Mouse (Mus musculus): Measurements from ENCODE around the gene Gm20388. TPM values are rescaled to one million over a fixed set of nuclear protein-coding genes. Genes with fewer than 3 reads are reported as not detected.
"Not testable (repeated sequence)": the region's sequence is repeated elsewhere in the genome, so short reads cannot be mapped to it uniquely, and the experiment has no call there.

The Gm20388 gene
- polyA plus RNA-seq, 1 experiment from 2014 or later: 4.4 TPM

DNA sequence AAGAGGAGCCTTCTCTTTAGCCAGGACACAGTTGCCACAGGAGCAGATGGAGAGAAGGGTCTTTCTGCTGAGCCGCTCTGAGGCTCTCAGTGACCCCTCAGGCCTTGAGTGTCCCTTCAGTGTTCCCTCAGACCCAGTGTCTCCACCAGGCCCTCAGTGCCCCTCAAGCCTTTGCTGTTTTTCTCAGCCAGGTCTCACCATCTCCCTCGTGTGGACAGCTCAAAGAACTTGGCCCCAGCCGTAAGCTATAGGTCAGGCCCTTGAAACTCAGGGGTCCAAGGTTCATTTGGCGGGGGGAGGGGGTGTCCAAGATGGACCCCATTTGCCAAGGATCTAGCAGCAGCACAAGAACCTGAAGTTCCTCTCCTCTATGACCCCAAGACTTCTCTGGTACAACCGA lies 2714.0 kb downstream of the Gm20388 start:
- peaks cover 5% of the 10 kb centered on the region for H3K4me1 ChIP-seq (replicated peaks)
- H3K36me3 ChIP-seq: peaks cover 8% of the 10 kb centered on the region; the same call in 1 of the 2 replicates
- ATAC-seq: no peak
- no peak overlapping the region for H3K9ac ChIP-seq (replicated peaks)
- no peak overlapping the region for H3K4me3 ChIP-seq (replicated peaks)
- no peaks in the 10 kb centered on the region for H3K9me3 ChIP-seq
- H3K27me3 ChIP-seq: no peaks in the 10 kb centered on the region
- WGBS: 68% methylated on average over 5 of the region's 5 CpGs
- H3K27ac ChIP-seq: no peak overlapping the region
- H3K4me2 ChIP-seq (replicated peaks): no peak overlapping the region

DNA sequence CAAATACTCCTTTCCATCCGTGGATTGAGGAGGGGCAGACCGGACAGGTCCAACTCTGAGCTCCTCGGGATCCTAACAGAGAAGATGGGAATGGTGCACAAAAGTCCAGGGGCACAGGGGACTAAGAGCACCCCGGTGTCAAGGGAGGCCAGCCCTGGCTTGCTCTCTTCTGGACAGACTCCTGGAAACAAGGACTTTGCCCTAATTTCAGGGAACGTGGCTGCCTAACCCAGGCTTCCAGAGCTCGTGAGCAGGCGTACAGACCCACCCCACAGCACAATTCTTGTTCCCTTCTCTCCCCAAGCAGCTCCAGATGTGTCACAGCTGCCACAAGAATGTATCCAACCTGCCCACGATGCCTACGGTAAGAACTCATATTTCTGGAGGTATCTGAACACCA lies 2715.2 kb downstream of the Gm20388 start:
- Histone ChIP-seq H3K27ac (no peak overlapping the region), H3K9me3 (no peaks in the 10 kb centered on the region), H3K4me2 (replicated peaks) (no peak overlapping the region), H3K27me3 (peaks cover 7% of the 10 kb centered on the region), H3K36me3 (peaks cover 15% of the 10 kb centered on the region), H3K4me3 (replicated peaks) (no peak overlapping the region), H3K9ac (replicated peaks) (no peak overlapping the region), H3K4me1 (replicated peaks) (peaks cover 8% of the 10 kb centered on the region)
- WGBS: 83% methylated on average over 9 of the region's 9 CpGs
- no peak for ATAC-seq

DNA sequence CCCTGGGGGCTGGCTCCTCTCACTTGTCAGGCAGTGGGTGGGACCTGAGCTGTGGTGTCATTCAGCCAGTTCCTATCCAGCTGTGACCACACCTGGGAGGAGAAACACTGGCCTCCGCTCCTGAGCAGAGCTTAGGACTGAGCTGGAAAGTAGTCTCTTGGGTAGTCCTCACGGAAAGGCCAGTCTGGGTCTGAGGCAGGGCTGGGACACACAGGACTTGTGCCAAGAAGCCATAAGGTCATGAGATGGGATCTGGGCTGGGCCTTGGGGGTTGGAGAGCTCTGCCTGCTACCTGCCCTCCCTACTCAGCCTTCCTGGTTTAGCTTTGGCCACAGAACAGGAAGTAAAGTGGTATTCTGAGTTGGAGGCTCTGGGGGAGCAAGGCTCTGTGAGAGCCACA lies 2716.3 kb downstream of the Gm20388 start:
- Histone ChIP-seq H3K4me2 (replicated peaks) (no peak overlapping the region), H3K27ac (no peak overlapping the region), H3K9me3 (no peaks in the 10 kb centered on the region), H3K4me1 (replicated peaks) (peaks cover 8% of the 10 kb centered on the region), H3K9ac (replicated peaks) (no peak overlapping the region), H3K36me3 (peaks cover 18% of the 10 kb centered on the region), H3K4me3 (replicated peaks) (no peak overlapping the region), H3K27me3 (peaks cover 8% of the 10 kb centered on the region)
- 87% methylated on average over 2 of the region's 2 CpGs for WGBS
- no peak for ATAC-seq

DNA sequence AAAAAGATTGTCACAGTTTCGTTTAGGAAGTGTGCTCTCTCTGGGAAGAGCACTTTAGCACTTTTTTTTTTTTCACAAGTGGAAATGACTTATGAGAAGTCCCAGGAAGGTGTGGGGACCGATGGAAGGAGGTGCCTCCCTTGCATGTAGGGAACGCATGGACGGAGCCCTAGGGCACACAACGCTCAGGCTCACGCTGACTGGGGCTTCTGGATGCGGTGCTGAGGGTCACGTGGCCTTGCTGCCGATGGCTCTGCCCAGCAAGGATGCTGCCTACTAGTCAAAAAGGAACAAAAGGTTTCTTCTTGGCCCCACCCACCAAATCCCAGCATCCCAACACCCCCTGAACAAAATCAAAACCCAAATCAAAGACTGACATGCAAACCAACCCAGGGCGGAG lies 2718.7 kb downstream of the Gm20388 start:
- Histone ChIP-seq H3K27ac (no peak overlapping the region), H3K9me3 (no peaks in the 10 kb centered on the region), H3K27me3 (peaks cover 8% of the 10 kb centered on the region), H3K4me3 (replicated peaks) (no peak overlapping the region), H3K9ac (replicated peaks) (no peak overlapping the region), H3K36me3 (peaks cover 40% of the 10 kb centered on the region), H3K4me2 (replicated peaks) (no peak overlapping the region), H3K4me1 (replicated peaks) (peaks cover 8% of the 10 kb centered on the region)
- 16% methylated on average over 10 of the region's 10 CpGs for WGBS
- no peak for ATAC-seq

DNA sequence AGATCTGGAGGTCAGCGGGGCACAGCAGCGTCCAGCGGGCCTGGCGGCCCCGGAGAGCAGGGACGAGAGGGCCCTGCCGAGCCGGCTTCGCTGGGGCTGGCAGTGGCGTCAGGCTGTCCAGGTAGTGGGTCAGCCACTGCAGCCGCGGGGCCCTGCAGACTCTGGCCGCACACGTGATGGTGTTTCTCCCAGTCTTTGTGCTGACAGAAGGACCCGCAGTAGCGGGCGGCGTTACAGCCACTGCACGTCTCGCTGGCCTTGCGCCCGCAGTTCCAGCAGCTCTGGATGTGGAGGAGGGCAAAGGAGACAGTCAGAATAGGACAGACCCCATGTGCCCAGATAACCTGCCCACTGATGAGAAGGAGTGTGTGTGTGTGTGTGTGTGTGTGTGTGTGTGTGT lies 2720.1 kb downstream of the Gm20388 start:
- peaks cover 8% of the 10 kb centered on the region for H3K27me3 ChIP-seq
- peaks cover 8% of the 10 kb centered on the region for H3K4me1 ChIP-seq (replicated peaks)
- H3K27ac ChIP-seq: no peak overlapping the region
- 52% methylated on average over 22 of the region's 22 CpGs for WGBS
- no peak; the same call in 1 of the 2 replicates for ATAC-seq
- no peaks in the 10 kb centered on the region for H3K9me3 ChIP-seq
- peaks cover 53% of the 10 kb centered on the region for H3K36me3 ChIP-seq
- H3K4me3 ChIP-seq (replicated peaks): no peak overlapping the region
- H3K9ac ChIP-seq (replicated peaks): no peak overlapping the region
- no peak overlapping the region for H3K4me2 ChIP-seq (replicated peaks)

DNA sequence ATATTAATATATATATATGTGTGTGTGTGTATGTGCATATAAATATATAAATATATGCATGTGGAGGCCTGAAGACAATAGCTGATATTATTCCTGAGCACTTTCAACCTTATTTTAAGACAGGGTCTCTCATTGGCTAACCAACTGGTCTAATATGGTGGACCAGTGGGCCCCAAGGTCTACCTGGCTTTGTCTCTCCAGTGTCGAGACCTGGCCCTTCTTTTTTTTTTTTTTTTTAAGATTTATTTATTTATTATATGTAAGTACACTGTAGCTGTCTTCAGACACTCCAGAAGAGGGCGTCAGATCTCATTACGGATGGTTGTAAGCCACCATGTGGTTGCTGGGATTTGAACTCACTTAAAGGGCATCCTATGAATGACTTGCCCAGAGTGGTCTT lies 2721.5 kb downstream of the Gm20388 start:
- ATAC-seq; H3K9me3 ChIP-seq; H3K27me3 ChIP-seq; H3K4me1 ChIP-seq (replicated peaks); H3K9ac ChIP-seq (replicated peaks); H3K4me3 ChIP-seq (replicated peaks); H3K4me2 ChIP-seq (replicated peaks); H3K27ac ChIP-seq: not testable (repeated sequence)
- 69% methylated on average over 3 of the region's 3 CpGs for WGBS
- peaks cover 65% of the 10 kb centered on the region for H3K36me3 ChIP-seq

DNA sequence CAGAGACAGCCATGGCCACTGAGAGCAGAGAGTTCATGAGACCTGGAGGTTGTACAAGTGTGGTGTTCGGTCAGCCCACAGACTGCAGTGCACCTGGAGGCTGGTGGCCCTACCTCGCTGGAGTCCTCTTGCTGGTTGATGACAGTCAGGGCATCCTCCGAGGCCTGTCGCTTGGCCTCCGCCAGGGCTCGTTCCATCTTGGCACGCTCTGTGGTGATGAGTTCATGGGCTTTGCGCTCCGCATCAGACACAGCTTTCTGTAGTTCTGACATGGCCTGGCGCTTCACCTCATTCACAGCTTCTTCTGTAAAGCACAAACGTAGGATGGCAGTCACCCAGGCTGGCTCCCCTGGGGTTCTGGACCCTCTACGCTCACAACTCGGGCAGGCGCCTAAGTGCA lies 2722.6 kb downstream of the Gm20388 start:
- 92% methylated on average over 14 of the region's 14 CpGs for WGBS
- Histone ChIP-seq H3K4me2 (replicated peaks) (no peak overlapping the region), H3K9ac (replicated peaks) (no peak overlapping the region), H3K9me3 (no peaks in the 10 kb centered on the region), H3K36me3 (peaks cover 75% of the 10 kb centered on the region), H3K4me3 (replicated peaks) (no peak overlapping the region), H3K27ac (no peak overlapping the region), H3K27me3 (peaks cover 8% of the 10 kb centered on the region), H3K4me1 (replicated peaks) (peaks cover 8% of the 10 kb centered on the region)
- no peak for ATAC-seq

DNA sequence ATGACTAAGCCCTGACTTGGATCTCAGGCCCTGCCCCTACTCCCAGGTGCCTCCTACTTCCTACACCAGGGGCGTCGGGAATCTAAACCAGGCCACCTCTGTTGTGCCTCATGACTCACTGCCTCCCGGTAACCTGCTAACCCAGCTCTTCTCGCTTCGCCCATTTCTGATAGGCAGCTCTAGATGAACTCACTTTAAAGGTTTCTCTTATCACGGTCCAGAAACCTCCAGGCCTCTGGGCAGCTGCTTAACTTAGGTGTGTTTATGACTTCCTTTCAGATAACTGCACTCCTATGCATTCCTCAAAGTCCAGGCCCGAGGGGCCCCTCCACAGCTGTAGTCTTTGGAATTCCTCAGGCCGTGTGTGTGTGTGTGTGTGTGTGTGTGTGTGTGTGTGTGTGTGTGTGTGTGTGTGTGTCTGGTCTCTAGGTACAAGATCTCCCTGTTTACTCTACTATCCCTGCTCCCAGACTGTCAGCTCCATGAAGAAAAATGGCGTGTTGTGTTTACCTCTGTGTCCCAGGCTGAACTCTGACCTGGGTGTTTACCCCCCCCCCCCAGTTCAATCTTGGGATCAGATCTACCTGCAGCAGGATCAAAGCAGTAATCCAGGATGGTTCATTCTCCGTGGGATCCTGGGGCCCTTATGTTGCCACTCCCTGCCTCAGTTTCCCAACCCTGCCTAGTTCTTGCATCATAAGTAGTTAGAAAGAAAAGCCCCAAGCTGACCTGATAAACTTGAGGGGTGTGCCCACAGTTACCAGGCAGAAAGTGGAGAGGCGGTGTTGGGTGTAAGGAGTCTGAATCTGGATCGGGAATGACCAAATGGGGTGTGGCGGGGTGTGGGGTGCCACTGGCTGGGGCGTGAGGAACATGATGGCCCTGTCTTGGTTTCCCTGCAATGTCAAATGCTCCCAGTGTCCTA lies 2725.5 kb downstream of the Gm20388 start:
- Histone ChIP-seq H3K27me3 (no peaks in the 10 kb centered on the region), H3K4me1 (replicated peaks) (peaks cover 19% of the 10 kb centered on the region), H3K36me3 (peaks cover 75% of the 10 kb centered on the region), H3K4me2 (replicated peaks) (no peak overlapping the region), H3K9me3 (no peaks in the 10 kb centered on the region), H3K9ac (replicated peaks) (no peak overlapping the region), H3K4me3 (replicated peaks) (no peak overlapping the region), H3K27ac (no peak overlapping the region)
- ATAC-seq: no peak
- WGBS: 84% methylated on average over 14 of the region's 14 CpGs

DNA sequence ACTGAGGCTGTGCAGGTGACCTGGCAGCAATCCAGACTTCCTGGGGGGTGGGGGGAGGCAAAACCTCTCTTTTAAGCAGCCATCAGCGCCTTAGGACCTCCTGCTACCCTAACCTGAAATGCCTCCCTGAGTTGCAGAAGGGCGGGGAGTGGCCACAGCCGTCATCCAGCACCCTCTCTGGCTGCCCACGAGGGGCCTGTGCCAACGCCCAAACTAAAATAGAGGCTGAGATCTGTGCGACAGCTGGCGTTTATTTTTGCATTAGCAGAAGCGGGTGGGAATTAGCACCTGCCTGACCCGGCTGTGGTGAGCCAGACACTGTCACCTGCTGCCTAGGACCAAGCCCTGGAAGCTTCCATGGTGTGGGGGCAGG lies 2726.1 kb downstream of the Gm20388 start:
- 76% methylated on average over 9 of the region's 9 CpGs for WGBS
- Histone ChIP-seq H3K36me3 (peaks cover 77% of the 10 kb centered on the region), H3K4me1 (replicated peaks) (peaks cover 19% of the 10 kb centered on the region), H3K4me3 (replicated peaks) (no peak overlapping the region), H3K9ac (replicated peaks) (no peak overlapping the region), H3K9me3 (no peaks in the 10 kb centered on the region), H3K27me3 (no peaks in the 10 kb centered on the region), H3K4me2 (replicated peaks) (no peak overlapping the region), H3K27ac (no peak overlapping the region)
- no peak for ATAC-seq

DNA sequence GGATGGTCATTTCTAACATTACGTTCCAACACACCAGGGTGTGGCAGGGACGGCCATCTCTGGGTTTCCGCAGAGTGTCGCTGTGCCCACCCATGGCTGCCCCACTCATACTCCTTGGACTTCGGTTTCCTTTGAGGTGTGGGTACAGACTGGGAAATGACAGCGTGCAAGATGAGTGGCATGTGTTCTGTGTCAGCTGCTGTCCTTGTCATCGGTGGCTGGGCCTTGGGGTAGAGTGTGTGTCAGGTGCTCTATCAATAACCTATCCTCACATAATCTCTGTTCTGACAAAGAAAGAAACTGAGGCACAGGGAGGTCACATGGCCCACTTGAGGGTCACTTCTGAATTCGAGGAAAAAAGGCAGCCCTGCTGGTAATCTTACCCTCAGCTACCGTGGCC lies 2726.6 kb downstream of the Gm20388 start:
- Histone ChIP-seq H3K4me2 (replicated peaks) (no peak overlapping the region), H3K27me3 (no peaks in the 10 kb centered on the region), H3K9ac (replicated peaks) (no peak overlapping the region), H3K27ac (no peak overlapping the region), H3K9me3 (no peaks in the 10 kb centered on the region), H3K4me3 (replicated peaks) (no peak overlapping the region), H3K36me3 (peaks cover 77% of the 10 kb centered on the region), H3K4me1 (replicated peaks) (peaks cover 19% of the 10 kb centered on the region)
- WGBS: 89% methylated on average over 9 of the region's 9 CpGs
- no peak for ATAC-seq

DNA sequence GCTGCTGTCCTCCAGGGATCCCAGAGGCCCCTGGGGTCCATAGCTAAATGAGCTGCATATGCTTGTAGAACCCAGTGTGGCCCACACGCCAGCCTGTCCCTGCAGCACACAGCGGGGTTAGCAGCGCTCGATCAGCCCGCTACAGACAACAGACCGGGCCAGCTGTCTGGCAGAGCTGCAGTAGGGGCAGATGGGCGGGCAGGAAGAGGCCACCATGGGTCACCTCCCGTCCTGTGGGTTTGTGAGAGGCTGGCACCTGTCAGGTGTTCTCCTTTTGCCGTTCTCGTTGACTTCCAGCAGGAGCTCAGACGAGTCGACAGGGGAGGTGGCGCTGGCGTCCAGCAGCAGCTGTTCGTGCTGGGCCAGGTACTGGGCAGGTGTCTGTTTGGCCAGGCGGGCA lies 2728.0 kb downstream of the Gm20388 start:
- no peaks in the 10 kb centered on the region for H3K27me3 ChIP-seq
- no peak overlapping the region for H3K27ac ChIP-seq
- H3K4me3 ChIP-seq (replicated peaks): no peak overlapping the region
- peaks cover 19% of the 10 kb centered on the region for H3K4me1 ChIP-seq (replicated peaks)
- 75% methylated on average over 16 of the region's 16 CpGs for WGBS
- ATAC-seq: no peak
- H3K9me3 ChIP-seq: no peaks in the 10 kb centered on the region
- H3K36me3 ChIP-seq: peaks cover 75% of the 10 kb centered on the region
- no peak overlapping the region for H3K4me2 ChIP-seq (replicated peaks)
- no peak overlapping the region; the same call in 1 of the 2 replicates for H3K9ac ChIP-seq (replicated peaks)

DNA sequence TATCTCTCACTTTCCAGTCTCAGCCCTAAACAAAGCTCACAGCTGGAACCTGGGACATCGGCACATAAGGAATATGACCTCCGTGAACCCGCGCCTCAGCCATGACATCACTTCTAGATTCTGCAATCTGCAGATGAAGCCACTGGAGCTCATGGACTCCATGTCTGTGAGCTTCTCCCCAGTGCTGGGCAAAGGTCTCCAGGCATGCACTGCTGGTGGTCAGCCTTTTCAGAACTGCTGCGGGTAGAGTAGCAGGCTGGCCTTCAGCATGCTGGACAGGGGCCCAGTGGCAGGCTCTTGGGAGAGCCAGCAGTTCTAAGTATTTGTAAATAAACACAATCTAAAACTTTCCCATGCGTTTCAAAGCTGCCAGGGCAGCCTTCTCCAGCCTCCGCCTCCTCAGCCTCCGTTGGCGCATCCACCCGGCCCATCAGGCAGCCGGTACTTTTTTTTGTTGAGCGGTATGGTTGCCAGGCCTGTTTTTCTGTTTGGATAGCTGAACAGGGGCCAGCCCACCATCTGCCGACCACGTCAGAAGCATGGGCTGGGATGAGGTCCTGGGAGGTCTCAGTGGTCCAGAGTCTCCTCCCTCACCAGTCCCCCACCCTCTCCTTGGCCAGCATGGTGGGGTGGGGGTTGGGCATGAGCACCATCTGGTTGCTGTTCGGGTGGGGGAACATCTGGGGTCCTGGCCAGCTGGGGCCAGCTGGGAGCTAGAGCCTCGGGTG lies 2729.0 kb downstream of the Gm20388 start:
- H3K4me2 ChIP-seq (replicated peaks): no peak overlapping the region

More for the DNA sequence above, 2729.0 kb downstream of the Gm20388 start:
- H3K27me3 ChIP-seq: no peaks in the 10 kb centered on the region
- peaks cover 19% of the 10 kb centered on the region for H3K4me1 ChIP-seq (replicated peaks)
- WGBS: 48% methylated on average over 16 of the region's 16 CpGs
- H3K4me3 ChIP-seq (replicated peaks): no peak overlapping the region
- H3K9ac ChIP-seq (replicated peaks): no peak overlapping the region
- H3K9me3 ChIP-seq: no peaks in the 10 kb centered on the region
- H3K36me3 ChIP-seq: peaks cover 65% of the 10 kb centered on the region
- peak overlapping the region; percentile 39; the same call in 1 of the 2 replicates for H3K27ac ChIP-seq
- ATAC-seq: peak; percentile 69

Data from midbrain, embryonic 13.5 days (tissue).